Mouse (Mus musculus): Measurements from ENCODE around the gene Frzb.

DNA sequence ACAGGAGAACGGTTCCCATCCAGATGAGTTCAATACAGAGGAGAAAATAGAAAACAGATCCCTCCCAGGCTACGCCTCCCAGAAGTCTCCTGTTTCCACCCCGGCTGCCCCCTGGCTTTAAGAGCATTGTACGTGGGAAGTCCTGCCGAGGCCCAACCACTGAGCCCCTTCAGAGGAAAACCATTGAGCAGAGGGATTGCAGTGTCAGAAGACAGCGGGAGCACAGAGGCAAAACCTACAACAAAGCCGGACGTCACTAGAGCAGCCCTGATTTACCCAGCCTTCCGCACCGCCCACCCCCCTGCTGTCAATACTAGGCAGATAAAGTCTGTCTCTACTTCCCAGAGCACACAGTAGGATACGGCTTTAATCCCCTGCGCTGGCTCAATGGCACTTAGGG is 806 bp upstream of the Frzb start:
- TF ChIP-seq CTCF (IDR thresholded peaks at IDR 0.05; ENCODE audit: control insufficient read depth, insufficient read depth, low read length) (no peak), POLR2A (IDR thresholded peaks at IDR 0.05; ENCODE audit: borderline replicate concordance, control insufficient read depth, low read depth, low read length) (no peak)

Measured in bone marrow, adult 2 months (tissue).